Mouse (Mus musculus): Measurements from ENCODE around the gene Olfr971.
"Not testable (repeated sequence)": the region's sequence is repeated elsewhere in the genome, so short reads cannot be mapped to it uniquely, and the experiment has no call there.

Gene Olfr971

GRCm38 (mm10) chr9:39836576-39836975, at the start of gene Olfr971:
Olfr971 (plus strand) TSS chr9:39836876.
- not testable (repeated sequence) for DNase-seq

GRCm38 (mm10) chr9:39790558-39790957, 46.1 kb upstream of the Olfr971 start, which contains the start of gene Olfr969:
Olfr969 (plus strand) TSS chr9:39790945.
- no peak for DNase-seq

- no peak for DNase-seq
Observed at GRCm38 (mm10) chr9:39808560-39808959, 28.1 kb upstream of the Olfr971 start, which contains the start of gene Olfr970. Olfr970 (plus strand) TSS chr9:39808860.

GRCm38 (mm10) chr9:39866122-39866521, 29.4 kb downstream of the Olfr971 start, which contains the start of gene Olfr972:
Olfr972 (plus strand) TSS chr9:39866422.
- DNase-seq, result no peak

- DNase-seq, result not testable (repeated sequence)
Observed at GRCm38 (mm10) chr9:39871986-39872385, 35.3 kb downstream of the Olfr971 start.

GRCm38 (mm10) chr9:39877541-39878396, 41.1 kb downstream of the Olfr971 start:
- not testable (repeated sequence) for DNase-seq

Data from kidney, adult 18-20 months (tissue).